Mouse (Mus musculus): ENCODE measurements around the gene Mcts1. TPM values are rescaled to one million over a fixed set of nuclear protein-coding genes. Genes with fewer than 3 reads are reported as not detected.

Gene Mcts1
- polyA plus RNA-seq (2017; shearing (Covaris generic)), result 100 to 1,000 TPM; 124 to 127 TPM

DNA sequence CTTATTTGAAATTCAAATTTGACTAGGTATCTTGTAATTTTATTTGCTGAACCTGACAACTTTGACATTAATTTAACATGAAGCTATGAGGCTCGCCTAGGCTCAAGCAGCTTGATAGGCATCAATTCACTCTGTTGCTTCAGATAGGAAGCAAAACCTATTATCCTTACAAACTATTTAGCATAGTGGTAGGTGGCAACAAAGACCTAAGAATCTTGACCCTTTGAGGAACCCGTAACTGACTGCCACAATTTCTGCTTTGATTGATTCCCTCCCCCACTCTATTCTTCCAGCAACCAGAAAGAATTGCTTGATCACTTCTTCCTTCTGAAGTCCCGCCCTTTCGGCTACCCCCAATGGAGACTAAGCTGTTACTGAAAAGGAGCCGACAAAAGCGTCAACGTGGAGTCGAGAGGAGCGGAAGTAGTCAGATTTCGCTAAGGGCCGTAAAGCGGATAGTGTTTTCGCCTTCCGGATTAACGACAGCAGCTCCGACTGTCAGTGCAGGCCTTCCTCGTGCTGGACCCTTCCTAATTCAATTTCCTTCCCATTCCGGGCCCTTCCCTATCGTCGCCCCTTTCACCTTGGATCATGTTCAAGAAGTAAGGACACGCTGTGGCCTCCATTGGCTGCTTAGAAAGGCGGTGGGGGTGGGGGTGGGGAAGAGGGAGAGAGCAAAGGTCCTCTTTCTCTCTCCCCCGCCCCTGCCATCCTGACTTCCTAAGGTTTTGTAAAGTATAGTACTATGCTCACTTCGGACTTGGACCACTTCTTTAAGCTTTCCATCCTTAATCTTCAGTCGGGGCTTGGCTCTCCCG lies at the start of gene Mcts1:
Gene Mcts1, plus strand, starts transcription at position 402 of the 818 bp plus-strand sequence.
- peak; percentile 96 for ATAC-seq

DNA sequence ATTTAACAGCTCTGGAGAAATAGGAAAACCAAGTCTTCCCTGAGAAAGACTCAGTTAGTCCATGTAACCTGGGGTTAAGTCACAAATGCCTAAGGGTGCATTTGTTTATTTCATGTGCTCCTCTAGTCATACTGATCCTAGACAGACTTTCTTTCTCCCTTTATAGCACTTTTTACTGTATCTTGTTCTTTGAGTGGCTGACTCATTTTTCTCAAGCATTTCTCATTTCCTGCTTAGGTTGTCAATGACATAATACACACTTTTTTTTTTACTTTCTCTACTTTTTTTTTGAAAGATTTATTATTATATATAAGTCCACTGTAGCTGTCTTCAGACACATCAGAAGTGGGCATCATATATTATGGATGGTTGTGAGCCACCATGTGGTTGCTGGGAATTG lies 47.1 kb upstream of the Mcts1 start:
- peak; percentile 40 for ATAC-seq

DNA sequence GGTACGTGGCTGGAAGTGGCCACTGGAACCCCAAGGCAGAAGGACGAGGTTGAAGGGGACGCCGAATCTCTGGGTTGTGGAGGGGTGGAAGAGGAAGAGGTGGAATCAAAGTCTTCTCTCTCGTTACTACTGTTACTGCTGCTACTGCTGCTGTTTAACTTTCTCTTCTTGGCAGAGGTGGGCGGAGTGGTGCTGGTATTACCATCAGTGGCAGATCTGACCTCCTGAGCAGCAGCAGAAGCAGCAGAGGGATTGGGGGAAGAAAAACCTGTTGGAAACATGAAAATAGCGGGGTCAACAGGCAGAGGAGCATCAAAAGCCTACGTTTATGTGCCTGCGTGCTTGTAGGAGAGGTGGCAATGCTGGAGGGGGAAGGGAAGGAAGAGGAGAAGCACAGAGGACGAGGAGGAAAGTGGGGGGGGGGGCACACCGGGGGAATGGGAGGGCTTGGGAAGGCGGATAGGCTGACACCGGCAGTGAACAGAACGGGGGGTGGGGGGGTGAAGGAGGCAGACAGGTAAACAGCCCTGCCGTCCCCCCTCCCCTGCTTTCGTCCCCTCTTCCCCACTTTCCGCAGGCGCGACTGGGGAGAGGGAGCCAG lies 36.3 kb upstream of the Mcts1 start:
- peak; percentile 29 for ATAC-seq

DNA sequence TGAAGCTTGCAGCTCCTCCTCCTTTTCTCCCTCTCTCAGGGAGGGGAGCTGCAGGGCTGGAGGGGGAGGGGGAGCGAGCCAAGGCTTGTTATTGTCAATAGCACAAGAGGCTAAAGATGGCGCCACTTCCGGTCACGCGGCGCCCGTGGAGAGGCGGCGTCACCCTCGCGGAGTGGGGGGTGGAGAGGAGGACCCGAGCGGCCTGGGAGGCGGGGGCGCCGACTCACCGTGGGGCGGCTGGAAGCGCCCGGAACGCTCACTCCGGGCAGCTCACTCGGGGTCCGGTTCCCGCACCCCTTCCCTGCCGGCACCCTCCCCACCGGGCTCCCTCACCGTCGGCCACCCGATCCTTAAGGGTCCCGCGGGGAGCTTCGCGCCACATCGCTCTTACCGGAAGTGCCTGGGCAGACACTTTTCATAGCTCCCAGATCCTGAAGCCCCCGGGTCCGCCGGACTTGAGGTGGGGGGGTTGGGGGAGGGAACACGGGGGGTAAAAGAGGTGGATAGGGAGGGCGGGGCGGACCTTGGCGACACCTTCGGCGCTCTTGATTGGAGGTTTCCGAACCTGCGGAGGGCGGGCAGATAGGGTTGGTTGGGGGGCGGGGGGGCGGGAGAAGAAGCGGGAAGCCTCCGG lies 35.7 kb upstream of the Mcts1 start:
- peak; percentile 81 for ATAC-seq

DNA sequence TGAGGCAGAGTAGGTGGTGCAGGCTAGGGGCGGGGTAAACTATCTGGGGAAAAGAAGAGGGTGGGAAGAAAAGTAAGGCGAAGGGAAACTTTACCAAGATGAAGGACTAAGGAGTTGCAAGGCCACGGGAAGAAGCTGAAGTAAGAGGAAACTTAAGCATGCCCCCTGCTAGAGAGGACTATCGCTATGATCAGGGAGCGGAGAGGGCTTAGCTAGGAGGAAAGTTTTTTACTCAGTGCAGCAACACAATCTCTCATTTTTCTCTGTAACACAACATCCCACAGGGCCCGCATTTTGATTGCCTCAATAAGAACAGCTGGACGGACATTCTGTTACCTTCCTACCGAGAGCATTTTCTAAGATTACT lies 35.2 kb upstream of the Mcts1 start:
- no peak for ATAC-seq

DNA sequence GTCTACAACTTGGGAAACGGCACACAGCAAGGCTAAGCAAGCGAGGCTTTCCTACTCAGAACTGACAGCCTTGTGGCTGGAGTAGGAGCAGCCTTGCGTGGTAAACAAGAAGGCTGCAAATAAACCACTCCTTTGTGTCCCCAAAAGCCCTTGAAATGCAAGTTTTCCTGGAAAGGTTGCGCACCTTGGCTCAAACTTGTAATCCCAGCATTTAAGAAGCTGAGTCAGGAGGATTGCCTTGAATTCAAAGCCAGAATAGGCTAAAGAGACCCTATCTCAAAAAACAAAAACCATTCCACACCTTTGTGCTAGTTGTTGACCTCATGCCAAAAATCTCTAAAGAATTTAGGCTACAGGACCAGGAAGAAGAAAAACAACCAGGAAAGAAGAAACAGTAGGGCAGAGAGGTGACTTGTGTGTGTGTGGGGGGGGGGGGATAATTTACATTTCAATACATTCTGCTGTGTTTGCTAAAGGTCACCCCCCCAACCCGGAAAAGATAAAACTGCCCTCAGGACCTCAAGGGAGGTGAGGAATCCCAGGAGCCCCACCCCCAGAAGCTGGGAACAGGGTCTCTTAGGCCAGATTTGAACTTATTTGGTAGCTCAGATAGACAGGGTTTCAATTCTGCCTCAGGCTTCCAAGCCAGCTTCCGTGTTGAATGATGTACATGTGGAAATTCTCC lies 33.7 kb upstream of the Mcts1 start:
- no peak for ATAC-seq

DNA sequence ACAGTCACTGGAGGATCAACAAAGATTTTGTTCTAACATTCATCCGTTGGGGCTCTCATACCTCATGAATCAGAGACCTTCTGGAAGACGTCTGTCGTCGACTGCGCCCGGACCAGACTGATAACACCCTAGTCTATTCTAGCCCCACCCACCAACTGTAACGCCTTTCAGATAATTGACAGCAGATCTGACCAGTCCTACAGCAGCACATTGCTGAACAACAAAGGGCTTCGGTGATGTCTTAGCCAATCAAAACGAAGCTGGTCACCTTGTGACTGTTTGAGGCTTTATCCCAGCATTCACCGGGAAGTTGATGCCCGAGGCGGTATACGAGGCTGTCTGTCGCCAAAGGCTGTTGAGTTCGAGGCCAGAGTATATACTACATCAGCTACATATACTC lies 24.3 kb upstream of the Mcts1 start, which contains the start of gene Cul4b:
Gene Cul4b, minus strand, starts transcription at position 119 of the 400 bp plus-strand sequence.
- no peak for ATAC-seq

DNA sequence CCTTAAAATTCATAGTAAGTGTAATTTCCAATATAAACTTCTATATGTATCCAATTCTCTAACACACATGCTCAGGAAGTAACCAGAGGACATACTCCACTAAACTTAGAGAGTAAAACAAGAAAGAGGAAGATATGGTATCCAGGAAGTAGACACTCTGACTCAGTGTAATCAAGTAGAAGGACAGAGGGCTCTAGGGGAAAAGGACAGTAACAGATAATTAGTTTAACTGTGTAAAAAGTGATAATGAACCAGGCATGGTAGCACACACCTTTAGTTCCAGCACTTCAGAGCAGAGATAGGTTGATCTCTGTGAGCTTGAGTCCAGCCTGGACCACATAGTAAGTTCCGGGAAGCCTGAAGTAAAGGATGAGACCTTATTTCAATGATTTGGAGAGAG lies 19.2 kb upstream of the Mcts1 start:
- no peak for ATAC-seq

DNA sequence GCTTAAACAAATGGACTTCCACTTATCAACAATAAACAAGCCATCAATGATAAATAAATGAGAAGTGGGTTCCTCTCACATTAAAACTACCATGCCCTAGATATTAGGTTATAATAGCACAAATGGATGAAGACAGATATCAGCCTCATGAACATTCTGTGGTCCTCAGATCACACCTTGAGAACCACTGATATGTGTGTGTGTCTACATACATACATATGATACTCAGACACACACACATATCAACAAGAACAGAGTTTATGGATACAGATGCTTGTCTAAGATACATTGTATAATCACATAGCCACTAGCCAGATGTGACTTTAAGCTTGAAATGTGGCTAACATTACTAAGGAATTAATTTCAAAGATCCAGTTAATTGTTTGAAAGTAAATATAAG lies 17.1 kb upstream of the Mcts1 start:
- ATAC-seq, result no peak

DNA sequence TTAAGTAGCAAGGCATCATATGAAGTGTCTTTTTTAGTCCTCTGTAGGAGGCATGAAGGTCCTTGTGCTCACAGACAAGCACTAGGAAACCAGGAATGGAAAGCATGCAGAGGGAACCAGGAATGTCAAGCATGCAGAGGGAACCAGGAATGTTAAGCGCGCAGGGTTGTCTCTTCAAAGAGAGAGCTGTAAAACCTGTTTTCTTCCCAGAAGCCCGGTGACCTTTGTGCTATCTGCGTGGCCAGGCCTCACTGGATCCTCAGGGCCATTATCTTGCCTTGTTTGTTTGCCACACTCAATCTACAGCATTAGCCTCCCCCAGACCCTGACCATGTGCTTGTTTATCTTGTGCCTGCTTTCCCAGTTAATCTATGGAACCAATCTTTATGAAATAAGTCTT lies 10.6 kb upstream of the Mcts1 start:
- no peak for ATAC-seq

DNA sequence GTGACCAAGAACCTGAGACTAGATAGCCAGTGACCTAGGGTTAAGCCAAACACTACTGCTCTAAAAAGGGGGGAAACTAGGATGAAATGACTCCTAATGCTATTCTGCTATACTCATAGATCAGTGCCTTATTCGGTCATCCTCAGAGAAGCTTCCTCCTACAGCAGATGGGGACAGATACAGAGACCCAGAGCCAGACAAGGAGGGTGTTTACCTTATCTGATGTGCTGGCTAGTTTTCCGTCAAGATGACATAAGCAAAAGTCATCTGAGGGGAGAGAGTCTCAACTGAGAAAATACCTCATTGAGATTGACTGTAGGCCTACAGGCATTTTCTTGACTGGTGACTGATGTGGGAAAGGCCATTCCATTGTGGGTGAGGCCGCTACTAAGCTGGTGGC lies 8.6 kb upstream of the Mcts1 start:
- ATAC-seq, result no peak

DNA sequence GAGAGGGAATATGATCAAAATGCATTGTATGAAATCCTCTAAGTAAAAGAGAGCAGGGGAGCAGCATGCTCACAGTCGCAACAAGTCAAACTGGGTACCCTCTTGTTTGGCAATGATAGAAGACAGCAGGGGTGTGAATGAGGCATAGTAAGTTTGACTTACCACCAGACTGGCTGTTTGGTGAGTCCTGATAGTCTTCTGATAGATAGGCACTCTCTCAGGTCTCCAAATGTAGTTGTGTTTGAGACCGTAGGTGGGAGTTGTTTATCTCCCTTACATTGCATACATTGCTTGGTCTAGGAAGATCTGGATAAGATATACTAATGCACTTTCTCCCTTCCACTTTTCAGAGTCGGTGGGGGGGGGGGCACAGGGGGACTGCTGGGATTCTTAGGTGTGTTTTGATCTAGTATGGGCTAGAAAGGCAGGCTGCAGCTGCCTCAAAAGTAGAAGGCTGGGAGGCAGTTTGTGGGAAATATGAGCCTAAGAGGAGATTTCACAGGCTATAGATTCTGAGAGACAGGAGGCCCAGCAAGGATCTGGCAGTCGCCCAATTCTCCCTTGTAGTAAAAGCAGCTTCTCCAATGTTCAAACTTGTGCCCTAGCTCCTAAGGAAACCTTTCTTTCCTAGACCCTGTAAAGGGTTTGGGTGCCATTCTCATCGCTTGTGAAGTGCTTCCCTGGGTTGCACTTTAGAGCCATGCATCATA lies 7.0 kb upstream of the Mcts1 start:
- no peak for ATAC-seq

DNA sequence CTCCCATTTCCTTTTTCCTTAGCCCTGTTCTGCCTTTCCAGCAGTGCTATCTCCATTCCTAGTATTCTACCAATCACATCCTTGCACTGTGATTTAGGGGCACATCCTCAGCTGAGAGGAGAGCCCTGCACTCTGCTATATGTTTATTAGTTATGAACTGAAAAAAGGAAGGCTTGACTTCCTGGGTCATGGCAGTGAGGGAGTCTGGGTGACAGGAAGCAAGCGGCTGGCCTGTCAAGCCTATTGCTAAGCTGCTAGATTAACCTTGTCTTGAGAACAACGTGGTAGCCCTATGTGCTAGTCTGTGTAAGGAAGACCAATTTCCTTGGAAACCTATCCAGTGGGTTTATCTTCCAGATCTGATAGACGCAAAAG lies 604 bp downstream of the Mcts1 start:
- peak; percentile 60 for ATAC-seq

DNA sequence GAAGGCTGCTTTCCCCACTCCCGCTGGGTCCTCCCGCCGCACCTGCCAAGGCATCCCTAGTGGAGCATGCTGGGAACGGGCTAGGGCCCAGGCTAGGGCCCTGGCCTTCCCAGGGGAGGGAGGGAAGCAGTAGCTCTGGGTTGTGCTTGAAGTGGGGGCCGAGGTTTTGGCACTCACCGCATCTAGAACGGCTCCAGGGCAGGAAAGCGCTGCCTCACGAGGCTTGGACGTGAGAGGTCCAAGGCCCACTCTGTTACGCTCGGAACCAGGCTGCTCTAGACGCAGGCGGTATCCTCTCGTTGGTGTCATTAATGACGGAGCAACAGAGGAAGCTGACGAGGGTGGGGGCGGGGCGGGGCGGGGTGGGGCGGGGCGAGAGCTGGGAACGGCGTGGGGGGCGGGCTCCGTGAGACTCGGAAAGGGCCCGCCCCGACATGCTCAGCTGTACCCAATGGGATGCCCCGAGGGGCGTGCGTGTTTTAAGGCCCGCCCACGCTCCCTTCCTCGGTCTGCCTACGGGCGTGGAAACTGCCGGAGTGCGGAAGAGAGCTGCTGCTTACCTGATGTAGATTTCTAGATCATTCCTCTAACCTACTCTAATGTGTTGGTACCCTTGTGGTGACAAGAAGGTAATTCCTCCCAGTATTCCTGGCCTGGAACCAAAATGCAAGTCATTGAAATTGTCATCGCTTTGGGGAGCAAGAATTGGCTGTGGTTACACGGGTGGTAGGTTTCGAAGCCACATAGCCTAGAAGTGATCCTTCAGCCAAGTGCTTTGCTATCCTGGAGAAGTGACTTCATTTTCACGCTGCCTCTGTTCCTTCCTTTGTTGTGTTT lies 34.6 kb downstream of the Mcts1 start, which contains the start of gene C1galt1c1:
Gene C1galt1c1, minus strand, starts transcription at position 287 of the 837 bp plus-strand sequence.
- ATAC-seq, result peak; percentile 97

DNA sequence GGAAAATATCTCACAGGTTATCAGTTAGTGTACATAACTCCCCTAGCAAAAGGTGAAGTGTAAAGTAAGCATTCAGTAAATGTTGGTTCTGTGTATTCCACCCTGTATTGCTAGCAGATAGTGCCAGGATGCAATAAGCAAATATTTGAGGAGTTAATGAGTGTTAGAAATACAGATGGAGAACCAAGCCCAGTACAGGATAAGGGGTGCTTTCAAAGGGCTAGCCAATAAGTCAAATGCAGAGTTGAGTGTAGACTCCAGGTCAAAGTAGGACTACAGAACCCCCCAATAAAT lies 35.2 kb downstream of the Mcts1 start:
- ATAC-seq, result no peak

DNA sequence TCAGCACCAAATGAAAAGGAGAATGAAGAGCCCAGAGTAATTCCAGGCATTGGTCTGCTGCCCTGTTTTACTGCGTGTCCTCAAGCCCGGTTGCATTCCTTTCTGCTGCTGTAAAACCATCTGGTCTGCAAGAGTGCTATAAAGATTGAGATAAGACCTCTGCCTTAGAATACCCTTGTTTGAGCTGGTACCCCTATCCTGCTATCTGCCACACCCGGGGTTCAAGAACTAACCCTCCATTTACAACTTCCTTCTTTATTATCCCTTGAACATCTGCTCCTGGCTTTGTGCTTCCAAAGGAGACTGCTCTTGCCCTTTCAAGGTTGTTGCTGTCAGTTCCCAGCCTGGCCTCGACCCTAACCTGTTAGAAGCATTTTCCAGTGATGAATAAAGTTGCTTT lies 41.1 kb downstream of the Mcts1 start:
- no peak for ATAC-seq

DNA sequence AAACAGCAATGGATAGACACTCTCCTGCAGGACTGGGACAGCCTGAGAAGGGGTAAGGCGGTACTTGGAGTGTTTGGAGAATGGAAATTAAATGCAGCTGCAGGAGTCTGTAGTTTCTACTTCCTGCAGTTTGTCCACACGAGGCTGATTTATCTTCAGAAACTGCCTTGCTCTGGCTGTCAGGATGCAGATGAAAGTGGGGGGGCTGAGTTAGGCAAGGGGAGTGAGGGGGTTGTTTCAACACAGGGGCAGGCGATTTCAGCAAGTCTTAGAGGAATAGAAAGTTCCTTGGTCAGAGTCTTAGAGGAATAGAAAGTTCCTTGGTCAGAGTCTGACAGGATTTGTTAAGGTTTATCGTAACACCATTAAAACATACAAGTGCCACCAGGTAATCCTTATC lies 41.8 kb downstream of the Mcts1 start:
- no peak for ATAC-seq

DNA sequence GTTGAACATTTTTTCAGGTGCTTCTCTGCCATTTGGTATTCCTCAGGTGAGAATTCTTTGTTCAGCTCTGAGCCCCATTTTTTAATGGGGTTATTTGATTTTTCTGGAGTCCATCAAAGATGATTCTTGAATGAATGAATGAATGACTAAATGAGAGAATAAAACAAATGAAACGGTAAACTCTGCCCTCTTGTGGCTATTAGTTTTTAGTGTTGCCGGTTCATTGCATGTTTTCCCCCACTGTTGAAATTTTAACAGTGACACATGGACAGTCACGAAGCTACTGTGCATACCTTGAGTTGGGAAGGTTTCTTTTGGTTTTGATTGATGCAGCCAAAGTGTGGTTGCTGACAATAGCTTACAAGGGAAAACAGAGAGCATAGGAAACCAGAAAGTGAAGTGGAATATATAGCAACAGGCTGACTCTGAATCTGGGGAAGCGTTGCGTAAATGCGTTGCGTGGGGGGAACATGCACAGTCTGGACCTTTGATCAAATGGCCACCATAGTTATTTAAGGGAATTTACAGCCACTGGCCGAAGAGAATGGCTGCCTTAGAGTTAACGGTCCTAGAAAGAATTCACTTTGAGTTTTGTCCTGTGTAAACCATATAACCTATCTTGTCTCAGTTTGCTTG lies 50.1 kb downstream of the Mcts1 start:
- ATAC-seq, result no peak

DNA sequence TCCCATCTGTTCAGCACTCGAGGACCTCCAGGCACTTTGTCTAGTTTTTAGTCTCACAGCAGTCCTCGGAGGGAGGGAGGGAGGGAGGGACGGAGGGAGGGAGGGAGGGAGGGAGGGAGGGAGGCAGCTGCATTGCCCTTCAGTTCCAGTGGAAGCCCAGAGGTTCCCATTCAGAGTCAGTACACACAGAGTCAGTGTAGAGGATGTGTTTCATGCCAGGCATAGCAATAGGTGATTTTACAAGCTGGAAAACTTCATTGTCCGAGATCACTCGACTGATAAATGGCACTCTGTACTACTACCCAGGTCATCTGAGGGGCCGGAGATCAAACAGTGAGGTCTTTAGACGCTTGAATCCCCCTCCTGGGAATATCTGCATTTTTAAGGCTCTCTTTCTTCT lies 50.8 kb downstream of the Mcts1 start:
- no peak for ATAC-seq

DNA sequence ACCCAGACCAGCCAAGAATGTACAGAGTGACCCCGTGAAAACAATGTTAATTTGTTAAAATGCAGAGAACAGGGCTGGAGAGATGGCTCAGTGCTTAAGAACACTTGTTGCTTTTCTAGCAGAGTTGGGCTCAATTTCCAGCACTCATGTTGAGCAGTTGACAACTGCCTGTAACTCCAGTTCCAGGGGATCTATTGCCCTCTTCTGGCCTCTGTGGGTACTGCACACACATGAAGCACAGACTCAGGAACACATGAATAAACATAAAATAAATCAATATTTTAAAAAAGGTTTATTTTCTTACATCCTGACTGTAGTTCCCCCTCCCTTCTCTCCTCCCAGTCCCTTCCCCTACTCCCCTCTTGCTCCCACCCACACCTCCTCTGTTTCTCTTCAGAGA lies 52.8 kb downstream of the Mcts1 start:
- ATAC-seq, result no peak

DNA sequence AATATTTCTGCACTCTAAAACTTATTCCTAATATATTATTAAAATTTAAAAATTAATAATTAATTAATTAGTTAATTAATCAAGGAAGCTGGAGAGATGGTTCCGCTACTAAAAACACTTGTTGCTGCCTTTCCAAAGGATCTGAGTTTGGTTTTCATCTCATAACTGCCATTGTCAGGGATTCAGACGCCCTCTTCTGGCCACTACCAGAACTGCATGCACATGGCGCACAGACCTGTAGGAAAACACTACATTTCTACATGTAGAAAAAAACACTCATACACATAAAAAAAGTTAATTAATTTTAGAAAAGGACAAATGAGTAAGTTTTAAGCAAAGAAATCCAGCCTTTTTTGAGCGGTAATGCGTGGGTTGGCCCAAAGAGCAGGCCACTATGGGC lies 54.3 kb downstream of the Mcts1 start:
- ATAC-seq, result no peak

Measured in activated CD4-positive, CD25-positive, alpha-beta regulatory T cell, adult 4 months (primary cell).